Mouse (Mus musculus) lung, adult 2 months (tissue): ENCODE results near the gene Dync2li1.

Experiments
- CTCF ChIP-seq: fragments of 200-500 bp; IDR thresholded peaks from 2 replicates; pipeline ENCODE4 v1.5.1; 2011; ENCODE audit warnings: mild to moderate bottlenecking, low read length, control low read depth; ENCODE audit not compliant: insufficient read depth
- POLR2A ChIP-seq: fragments of 200-500 bp; IDR thresholded peaks from 2 replicates; pipeline ENCODE4 v1.6.1; 2011; ENCODE audit warnings: low read depth, mild to moderate bottlenecking, control low read depth, low read length, borderline replicate concordance; ENCODE audit errors: extremely low read depth

DNA sequence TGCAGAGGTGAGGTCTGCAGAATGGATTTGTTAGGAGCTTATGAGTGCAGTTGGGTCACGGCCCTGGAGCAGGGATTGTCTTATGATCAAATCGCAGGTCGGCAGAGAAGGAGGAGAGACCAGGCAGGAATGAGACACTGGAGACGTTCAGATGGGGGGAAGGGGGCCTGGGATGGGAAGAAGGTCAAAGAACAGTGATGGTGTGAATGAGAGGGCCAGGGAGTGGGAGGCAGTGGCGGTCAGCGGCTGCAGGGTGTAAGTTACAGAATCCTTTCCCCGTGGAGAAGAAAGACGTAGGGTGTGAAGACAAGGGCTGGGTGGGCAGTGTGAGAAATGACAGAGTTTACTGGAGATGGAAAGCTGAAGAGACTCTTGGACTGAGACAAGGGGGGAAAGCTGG, 45.5 kb upstream of the Dync2li1 start:
- TF ChIP-seq CTCF (no peak), POLR2A (no peak)
